Mouse (Mus musculus) embryonic facial prominence, embryonic 12.5 days (tissue): ENCODE results near the gene Msl1. TPM values are rescaled to one million over a fixed set of nuclear protein-coding genes. Genes with fewer than 3 reads are reported as not detected.

Experiments used
- polyA plus RNA-seq: library from polyadenylated mRNA; unstranded; fragments of >200 nt; fragmentation: Nextera tagmentation; extraction: Ambion mirVana; gene quantifications from 2 replicates; pipeline ENCODE4 v1.2.1, GENCODE M21; 2016

The Msl1 gene
- polyA plus RNA-seq, 1 experiment from 2014 or later, result 35.6 TPM

Other genes with a start within 250 kb of the Msl1 start
- 0.24 and 0.47 TPM in 2 replicates for gene Ikzf3, start 249.5 kb upstream of the Msl1 start, polyA plus RNA-seq
- gene Zpbp2, start 244.4 kb upstream of the Msl1 start, polyA plus RNA-seq, result not detected in 2 replicates
- 62.8 and 64.2 TPM in 2 replicates for gene Ormdl3, start 208.1 kb upstream of the Msl1 start, polyA plus RNA-seq
- not detected in 2 replicates for gene Lrrc3c, start 197.2 kb upstream of the Msl1 start, polyA plus RNA-seq
- 1.1 TPM in 2 replicates for gene Gm12355, start 169.9 kb upstream of the Msl1 start, polyA plus RNA-seq
- not detected in 2 replicates for gene Gsdma3, start 169.2 kb upstream of the Msl1 start, polyA plus RNA-seq
- not detected in 2 replicates for gene Gsdma2, start 148.8 kb upstream of the Msl1 start, polyA plus RNA-seq
- 0.05 TPM in 1 of 2 replicates, not detected in the other for gene Gsdma, start 131.2 kb upstream of the Msl1 start, polyA plus RNA-seq
- 246 and 248 TPM in 2 replicates for gene Psmd3, start 113.0 kb upstream of the Msl1 start, polyA plus RNA-seq
- not detected in 2 replicates for gene Csf3, start 94.3 kb upstream of the Msl1 start, polyA plus RNA-seq
- gene Med24, start 66.1 kb upstream of the Msl1 start, polyA plus RNA-seq, result 70.4 and 73.6 TPM in 2 replicates
- gene Thra, start 54.9 kb upstream of the Msl1 start, polyA plus RNA-seq, result 29.1 and 34.3 TPM in 2 replicates
- gene Nr1d1, start 20.2 kb upstream of the Msl1 start, polyA plus RNA-seq, result 1.6 and 1.7 TPM in 2 replicates
- gene Casc3, start 9.4 kb downstream of the Msl1 start, polyA plus RNA-seq, result 53.9 and 54.0 TPM in 2 replicates
- 2.6 and 3.1 TPM in 2 replicates for gene Rapgefl1, start 41.3 kb downstream of the Msl1 start, polyA plus RNA-seq
- gene Wipf2, start 68.1 kb downstream of the Msl1 start, polyA plus RNA-seq, result 5.0 TPM in 2 replicates
- gene Cdc6, start 112.3 kb downstream of the Msl1 start, polyA plus RNA-seq, result 33.1 and 34.7 TPM in 2 replicates
- 48.8 and 49.2 TPM in 2 replicates for gene Rara, start 132.3 kb downstream of the Msl1 start, polyA plus RNA-seq
- gene Gjd3, start 187.5 kb downstream of the Msl1 start, polyA plus RNA-seq, result 0.73 and 1.4 TPM in 2 replicates
- 288 and 289 TPM in 2 replicates for gene Top2a, start 228.7 kb downstream of the Msl1 start, polyA plus RNA-seq
- 942 and 961 TPM in 2 replicates for gene Igfbp4, start 245.7 kb downstream of the Msl1 start, polyA plus RNA-seq